Mouse (Mus musculus) kidney, adult 2 months (tissue): Measurements from ENCODE around the gene Gm28230. TPM values are rescaled to one million over a fixed set of nuclear protein-coding genes. Genes with fewer than 3 reads are reported as not detected.

Experiments used
- DNase-seq: peaks from one replicate; pipeline ENCODE4 v3.0.0; 2021
- H3K27ac ChIP-seq: fragments of 200-500 bp; 2 replicates; pipeline ENCODE4 v1.5.1; 2012; ENCODE audit warnings: low read depth, low read length, control low read depth, inconsistent platforms; ENCODE audit not compliant: insufficient read depth
- H3K27me3 ChIP-seq: fragments of 200-500 bp; replicated peaks from 2 replicates; pipeline ENCODE4 v1.6.1; 2012; ENCODE audit warnings: mild to moderate bottlenecking, moderate library complexity, low read length, inconsistent platforms; ENCODE audit not compliant: control insufficient read depth, insufficient read depth
- H3K36me3 ChIP-seq: fragments of 200-500 bp; 2 replicates; pipeline ENCODE4 v1.6.1; 2012; ENCODE audit warnings: mild to moderate bottlenecking, moderate library complexity, low read length, inconsistent platforms; ENCODE audit not compliant: control insufficient read depth, insufficient read depth
- H3K4me1 ChIP-seq: fragments of 200-500 bp; 2 replicates; pipeline ENCODE4 v1.6.1; 2011; ENCODE audit warnings: low read length; ENCODE audit not compliant: control insufficient read depth, insufficient read depth
- H3K4me3 ChIP-seq: fragments of 200-500 bp; 2 replicates; pipeline ENCODE4 v1.5.1; 2011; ENCODE audit warnings: mild to moderate bottlenecking, low read depth, low read length, control low read depth; ENCODE audit not compliant: insufficient read depth
- CTCF ChIP-seq: fragments of 200-500 bp; conservative IDR thresholded peaks from 2 replicates; pipeline ENCODE4 v1.5.1; 2011; ENCODE audit warnings: low read depth, mild to moderate bottlenecking, control low read depth, low read length, moderate library complexity, mixed read lengths; ENCODE audit not compliant: insufficient read depth, insufficient read length
- POLR2A ChIP-seq: fragments of 200-500 bp; IDR thresholded peaks from one replicate; pipeline ENCODE4 v1.6.1; 2011; ENCODE audit warnings: low read depth, low read length, control low read depth
- WGBS: fragments of 180-500 bp; shearing (Covaris S2); methylation state at CpG from one replicate; pipeline ENCODE4 v1.1.7; 2018; 5-methylcytosine and 5-hydroxymethylcytosine counted together
- polyA plus RNA-seq: library from polyadenylated mRNA; depleted of rRNA; stranded (reverse); fragments of >200 nt; gene quantifications from 2 replicates; pipeline ENCODE4 v1.2.3, GENCODE M21; 2012

The Gm28230 gene
- polyA plus RNA-seq, 1 experiment: 5.5 TPM

GRCm38 (mm10) chr2:74728303-74728680 is 1.8 kb downstream of the Gm28230 start:
- 0 out of 2 replicates have a peak overlapping the region, but pooled peaks have one; percentile 40 for H3K4me3 ChIP-seq
- H3K36me3 ChIP-seq: no peaks in the 10 kb centered on the region
- H3K4me1 ChIP-seq: peaks cover 13% of the 10 kb centered on the region; the same call in 1 of the 2 replicates
- DNase-seq: no peak
- 70% methylated on average over 13 of the region's 13 CpGs for WGBS
- no peak overlapping the region for H3K27ac ChIP-seq
- H3K27me3 ChIP-seq: no peaks in the 10 kb centered on the region
- no peak for TF ChIP-seq POLR2A
- TF ChIP-seq CTCF: no peak

GRCm38 (mm10) chr2:74730331-74730730 is 3.8 kb downstream of the Gm28230 start:
- 57% methylated on average over 8 of the region's 8 CpGs for WGBS
- TF ChIP-seq POLR2A (no peak), CTCF (no peak)
- Histone ChIP-seq H3K36me3 (no peaks in the 10 kb centered on the region), H3K4me3 (no peak overlapping the region), H3K27ac (no peak overlapping the region), H3K27me3 (no peaks in the 10 kb centered on the region), H3K4me1 (peaks cover 5% of the 10 kb centered on the region; the same call in 1 of the 2 replicates)
- DNase-seq: no peak

- TF ChIP-seq CTCF (no peak), POLR2A (no peak)
- no peak overlapping the region for H3K4me3 ChIP-seq
- no peaks in the 10 kb centered on the region for H3K36me3 ChIP-seq
- 0 out of 2 replicates have a peak, but pooled peaks cover 2% of the 10 kb centered on the region for H3K4me1 ChIP-seq
- H3K27me3 ChIP-seq: no peaks in the 10 kb centered on the region
- H3K27ac ChIP-seq: no peak overlapping the region
- DNase-seq: no peak
Measured at GRCm38 (mm10) chr2:74731055-74731454, 4.5 kb downstream of the Gm28230 start.

- 65% methylated on average over 9 of the region's 9 CpGs for WGBS
- no peaks in the 10 kb centered on the region for H3K4me1 ChIP-seq
- H3K27ac ChIP-seq: no peak overlapping the region
- H3K4me3 ChIP-seq: no peak overlapping the region
- TF ChIP-seq CTCF: no peak
- no peaks in the 10 kb centered on the region for H3K36me3 ChIP-seq
- H3K27me3 ChIP-seq: no peaks in the 10 kb centered on the region
- DNase-seq: no peak
Measured at GRCm38 (mm10) chr2:74731799-74732512, 5.4 kb downstream of the Gm28230 start.

- Histone ChIP-seq H3K36me3 (no peaks in the 10 kb centered on the region), H3K4me3 (peak overlapping the region; percentile 24; the same call in 1 of the 2 replicates), H3K27ac (peak overlapping the region; percentile 24; the same call in 1 of the 2 replicates), H3K4me1 (no peaks in the 10 kb centered on the region), H3K27me3 (no peaks in the 10 kb centered on the region)
- peak; percentile 54 for DNase-seq
- WGBS: 16% methylated on average over 52 of the region's 52 CpGs
- no peak for TF ChIP-seq CTCF
- TF ChIP-seq POLR2A: no peak
Measured at GRCm38 (mm10) chr2:74732513-74733316, 6.2 kb downstream of the Gm28230 start.

- Histone ChIP-seq H3K27ac (no peak overlapping the region), H3K4me1 (no peaks in the 10 kb centered on the region), H3K36me3 (no peaks in the 10 kb centered on the region), H3K4me3 (no peak overlapping the region), H3K27me3 (no peaks in the 10 kb centered on the region)
- no peak for DNase-seq
- 23% methylated on average over 16 of the region's 16 CpGs for WGBS
- TF ChIP-seq CTCF (no peak), POLR2A (no peak)
Measured at GRCm38 (mm10) chr2:74733317-74733661, 6.8 kb downstream of the Gm28230 start.

- Histone ChIP-seq H3K4me1 (peaks cover under 1% of the 10 kb centered on the region; the same call in 1 of the 2 replicates), H3K27ac (no peak overlapping the region), H3K27me3 (no peaks in the 10 kb centered on the region), H3K36me3 (no peaks in the 10 kb centered on the region), H3K4me3 (no peak overlapping the region)
- WGBS: 69% methylated on average over 6 of the region's 6 CpGs
- no peak for DNase-seq
- no peak for TF ChIP-seq CTCF
- TF ChIP-seq POLR2A: no peak
Measured at GRCm38 (mm10) chr2:74733765-74734164, 7.2 kb downstream of the Gm28230 start.

- no peak for TF ChIP-seq CTCF
- no peak for TF ChIP-seq POLR2A
- no peak overlapping the region for H3K27ac ChIP-seq
- 75% methylated on average over 13 of the region's 13 CpGs for WGBS
- H3K27me3 ChIP-seq: no peaks in the 10 kb centered on the region
- DNase-seq: no peak
- H3K4me1 ChIP-seq: peaks cover 5% of the 10 kb centered on the region; the same call in 1 of the 2 replicates
- no peaks in the 10 kb centered on the region for H3K36me3 ChIP-seq
- H3K4me3 ChIP-seq: no peak overlapping the region
Measured at GRCm38 (mm10) chr2:74734451-74734850, 7.9 kb downstream of the Gm28230 start.
